Mouse (Mus musculus) small intestine, adult 2 months (tissue): Measurements from ENCODE around the gene Oxt.

Source experiments
- CTCF ChIP-seq: fragments of 200-500 bp; IDR thresholded peaks from 2 replicates; pipeline ENCODE4 v1.5.1; 2012; ENCODE audit warnings: low read depth, mild to moderate bottlenecking, control low read depth, inconsistent platforms, low read length, moderate library complexity, mixed read lengths; ENCODE audit not compliant: insufficient replicate concordance, insufficient read length; ENCODE audit errors: extremely low read depth
- POLR2A ChIP-seq: fragments of 200-500 bp; IDR thresholded peaks from 2 replicates; pipeline ENCODE4 v1.6.1; 2012; ENCODE audit warnings: low read depth, mild to moderate bottlenecking, control low read depth, inconsistent platforms, low read length, moderate library complexity

GRCm38 (mm10) chr2:130583902-130584560, 8.1 kb downstream of the Oxt start:
- TF ChIP-seq CTCF: no peak
- no peak for TF ChIP-seq POLR2A
